Mouse (Mus musculus) urinary bladder, postnatal 4 days (tissue): Measurements from ENCODE around the gene Vps36.

ENCODE experiments used
- DNase-seq, 2 experiments: peaks; one replicate each; pipeline ENCODE4 v3.0.0; 2021 to 2022; ENCODE audit warnings: low spot score in 2 of 2

The Vps36 gene

GRCm38 (mm10) chr8:22209012-22209411 is 16.4 kb downstream of the Vps36 start:
- no peak for DNase-seq

- peak in 1 of 2 experiments; percentile 22 for DNase-seq
Observed at GRCm38 (mm10) chr8:22214826-22215225, 22.2 kb downstream of the Vps36 start.

DNA sequence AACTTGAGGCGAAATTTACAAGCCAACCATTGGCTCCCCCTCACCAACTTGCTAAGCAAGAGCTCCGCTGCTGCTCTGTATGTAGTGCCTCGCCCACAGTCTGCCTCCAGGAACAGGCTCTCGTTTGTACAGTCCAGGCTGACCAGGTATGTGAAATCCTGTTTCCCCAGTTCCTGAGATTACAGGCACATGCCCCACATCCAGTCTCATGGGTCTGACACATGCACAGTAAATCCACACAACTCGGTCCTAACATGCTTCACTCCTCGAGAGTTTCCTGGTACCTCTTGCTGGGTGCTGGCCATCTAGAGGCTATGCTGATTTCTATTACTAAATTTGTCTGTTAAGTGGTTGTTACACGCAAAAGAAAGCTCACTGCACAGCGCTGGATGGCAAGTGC is 33.8 kb downstream of the Vps36 start:
- DNase-seq: no peak

DNA sequence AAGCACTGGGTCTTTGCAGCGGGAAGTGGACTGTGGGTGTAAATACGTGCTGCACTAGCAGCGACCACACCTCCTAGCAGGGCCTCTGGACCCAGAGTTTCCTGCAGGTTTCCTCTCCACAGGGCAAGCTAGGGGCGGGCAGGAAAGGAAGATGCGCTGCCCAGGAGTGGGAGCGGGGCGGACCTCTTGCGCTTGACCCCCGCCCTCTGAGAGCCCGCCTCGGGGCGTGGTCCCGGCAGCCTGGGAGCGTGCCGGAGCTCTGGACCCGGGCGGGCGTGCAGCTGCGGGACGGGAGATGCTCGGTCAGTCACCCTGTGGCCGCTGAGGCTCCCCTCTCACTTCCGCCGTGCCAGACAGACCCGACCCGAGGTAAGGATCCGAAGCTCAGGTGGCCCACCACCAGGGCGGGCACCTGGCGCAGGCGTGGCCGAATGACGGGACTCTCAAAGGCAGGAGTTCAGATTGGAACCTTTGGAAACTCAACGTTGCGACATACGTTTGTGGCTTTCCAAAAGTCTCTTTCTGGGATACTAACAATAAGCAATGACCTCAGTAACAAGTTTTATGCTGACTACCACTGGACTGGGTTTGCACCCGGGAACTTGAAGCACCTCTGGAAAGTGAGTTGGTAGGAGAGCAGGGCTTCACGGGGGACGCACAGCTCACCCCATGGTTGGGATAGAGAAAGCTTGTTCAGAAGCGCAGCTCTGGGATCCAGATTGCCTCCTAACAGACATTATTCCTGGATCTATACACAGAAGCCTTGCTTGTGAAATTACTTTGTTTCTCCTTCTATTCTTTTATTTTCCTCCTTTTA is 34.7 kb downstream of the Vps36 start, which contains the start of gene Thsd1:
Gene Thsd1, plus strand, starts transcription at position 253 of the 817 bp plus-strand sequence.
- DNase-seq: peak; percentile 46 to 67

GRCm38 (mm10) chr8:22228621-22229020 is 36.0 kb downstream of the Vps36 start:
- no peak for DNase-seq

DNA sequence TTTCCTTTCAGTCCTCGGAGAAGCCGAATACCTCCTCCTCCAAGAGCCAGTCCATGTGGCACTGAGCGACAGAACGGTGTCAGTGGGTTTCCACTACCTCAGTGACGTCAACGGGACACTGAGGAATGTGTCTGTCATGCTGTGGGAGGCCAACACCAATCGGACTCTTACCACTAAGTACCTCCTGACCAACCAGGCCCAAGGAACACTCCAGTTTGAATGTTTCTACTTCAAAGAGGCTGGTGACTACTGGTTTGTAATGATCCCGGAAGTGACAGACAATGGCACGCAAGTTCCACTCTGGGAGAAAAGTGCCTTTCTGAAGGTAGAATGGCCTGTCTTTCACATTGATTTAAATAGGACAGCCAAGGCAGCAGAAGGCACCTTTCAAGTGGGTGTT is 50.4 kb downstream of the Vps36 start:
- DNase-seq: no peak

GRCm38 (mm10) chr8:22245663-22246062 is 53.1 kb downstream of the Vps36 start:
- no peak for DNase-seq

DNA sequence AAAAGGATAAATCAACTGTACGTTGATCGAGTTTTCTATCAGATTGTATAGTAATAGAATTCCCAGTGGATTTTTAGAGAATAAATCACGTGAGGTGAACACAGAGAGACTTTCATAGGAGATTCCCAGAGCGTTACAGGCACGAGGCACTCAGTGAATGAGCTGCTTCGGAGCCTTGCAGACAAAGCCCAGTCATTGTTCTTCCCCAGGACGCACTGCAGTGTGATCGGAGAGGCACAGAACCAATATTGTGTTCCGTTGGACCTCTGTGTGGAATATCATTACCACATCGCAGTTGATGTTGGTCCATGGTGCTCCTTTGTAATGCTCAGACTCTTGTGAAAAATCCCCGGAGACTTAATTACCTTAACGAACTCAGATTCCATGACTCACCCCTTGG is 55.3 kb downstream of the Vps36 start:
- DNase-seq: no peak

DNA sequence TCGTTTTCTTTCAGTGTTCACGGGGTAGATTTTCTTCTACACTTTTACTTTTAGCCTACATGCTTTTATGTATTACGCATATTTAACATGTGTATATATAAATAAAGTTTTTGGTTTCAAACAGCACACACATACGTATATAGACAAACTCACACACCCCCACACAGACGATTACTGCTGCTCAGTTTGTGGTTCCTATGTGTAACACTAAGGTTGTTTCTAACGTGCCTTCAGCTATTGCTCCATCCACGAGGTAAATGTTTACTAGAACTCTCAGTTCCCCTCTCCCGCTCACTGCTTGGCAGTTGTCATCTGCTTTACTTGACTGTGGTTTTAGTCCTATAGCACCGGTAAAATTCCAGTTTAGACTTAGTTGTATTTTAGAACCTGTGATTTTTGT is 56.5 kb downstream of the Vps36 start:
- DNase-seq: no peak

DNA sequence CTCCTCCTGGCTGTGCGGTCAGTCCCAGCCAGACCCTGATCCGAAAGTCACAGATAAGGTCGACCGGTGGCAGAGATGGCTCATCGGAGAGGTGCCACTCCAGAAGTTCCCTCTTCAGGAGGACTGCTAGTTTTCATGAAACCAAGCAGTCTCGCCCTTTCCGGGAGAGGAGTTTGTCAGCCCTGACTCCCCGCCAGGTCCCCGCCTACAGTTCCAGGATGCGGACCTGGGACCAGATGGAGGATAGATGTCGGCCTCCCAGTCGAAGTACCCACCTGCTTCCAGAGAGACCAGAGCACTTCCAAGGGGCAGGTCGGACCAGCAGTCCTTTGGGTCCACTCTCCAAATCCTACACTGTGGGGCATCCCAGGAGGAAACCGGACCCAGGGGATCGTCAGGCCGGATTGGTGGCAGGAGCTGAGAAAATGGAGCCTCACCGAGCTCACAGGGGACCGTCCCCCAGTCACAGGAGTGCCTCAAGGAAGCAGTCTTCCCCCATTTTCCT is 66.4 kb downstream of the Vps36 start:
- no peak for DNase-seq

DNA sequence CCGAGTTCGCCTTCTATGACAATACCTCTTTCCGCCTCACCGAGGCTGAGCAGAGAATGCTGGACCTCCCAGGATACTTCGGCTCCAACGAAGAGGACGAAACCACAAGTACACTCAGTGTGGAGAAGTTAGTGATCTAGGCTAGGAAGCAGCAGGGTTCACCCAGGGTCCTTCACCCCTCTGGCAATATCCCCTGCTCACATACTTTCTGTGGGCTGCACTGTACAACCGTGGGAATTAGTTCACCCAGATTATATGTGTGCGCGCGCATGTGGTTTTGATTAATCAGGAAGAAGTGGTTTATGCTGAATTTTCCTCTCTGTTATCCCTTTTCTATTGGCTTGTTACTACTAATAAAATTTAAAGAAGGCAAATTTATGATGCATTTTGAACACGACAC is 66.9 kb downstream of the Vps36 start:
- DNase-seq: peak in 1 of 2 experiments; percentile 56

- peak in 1 of 2 experiments; percentile 30 for DNase-seq
Observed at GRCm38 (mm10) chr8:22260091-22260722, 67.6 kb downstream of the Vps36 start.

GRCm38 (mm10) chr8:22262267-22262666 is 69.7 kb downstream of the Vps36 start:
- peak in 1 of 2 experiments; percentile 4 for DNase-seq

DNA sequence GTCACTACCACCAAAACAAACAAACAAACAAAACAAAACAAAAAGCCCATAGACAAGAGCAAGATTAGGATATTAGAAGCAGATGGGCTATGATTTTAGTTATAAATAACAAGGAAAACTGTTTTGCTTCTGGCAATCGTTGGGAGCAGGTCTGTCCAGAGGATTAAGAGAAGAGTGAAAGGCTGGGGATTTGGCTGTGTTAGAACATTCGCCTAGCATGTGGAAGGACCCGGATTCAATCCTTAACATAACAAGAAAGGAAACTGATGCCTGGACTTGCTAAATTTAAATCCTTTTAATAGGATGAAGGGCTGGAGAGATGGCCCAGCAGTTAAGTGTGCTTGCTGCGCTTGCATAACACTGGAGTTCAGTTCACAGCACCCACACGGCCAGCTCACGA is 71.7 kb downstream of the Vps36 start:
- no peak for DNase-seq

DNA sequence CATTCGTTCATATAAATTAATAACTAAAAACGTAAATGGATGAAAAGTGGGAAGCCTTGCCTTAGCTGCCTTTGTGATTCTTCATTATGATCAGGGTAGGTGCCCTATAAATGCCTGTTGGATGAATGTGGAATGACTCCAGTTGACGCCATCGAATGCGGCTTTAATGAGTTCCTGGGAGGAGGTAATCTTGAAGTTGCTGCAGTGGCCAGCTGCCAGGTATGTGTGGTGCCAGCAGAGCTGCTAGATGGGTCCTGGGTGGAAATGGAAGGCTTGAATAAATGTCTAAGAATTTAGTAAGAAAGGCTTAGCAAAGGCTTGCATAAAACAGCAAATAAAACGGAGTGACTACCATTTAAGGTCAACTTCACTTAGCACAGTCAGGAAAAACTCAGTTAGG is 72.2 kb downstream of the Vps36 start:
- DNase-seq: no peak

DNA sequence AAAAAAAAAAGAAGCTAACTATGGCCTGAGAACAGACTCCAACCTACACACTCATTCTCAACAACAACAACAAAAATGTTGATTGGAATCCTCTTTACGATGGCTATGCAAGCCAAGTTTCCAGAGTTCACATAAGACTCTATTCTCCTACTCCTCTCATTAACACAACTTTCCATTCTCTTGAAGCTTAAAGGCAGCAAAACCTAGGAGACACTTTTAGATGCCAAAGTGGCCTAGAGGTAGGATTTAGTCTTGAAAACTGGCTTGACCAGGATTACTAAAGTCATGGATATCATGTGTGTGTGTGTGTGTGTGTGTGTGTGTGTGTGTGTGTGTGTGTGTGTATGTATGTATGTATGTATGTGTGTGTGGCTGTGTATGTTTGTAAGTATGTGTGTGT is 72.6 kb downstream of the Vps36 start:
- DNase-seq: no peak

DNA sequence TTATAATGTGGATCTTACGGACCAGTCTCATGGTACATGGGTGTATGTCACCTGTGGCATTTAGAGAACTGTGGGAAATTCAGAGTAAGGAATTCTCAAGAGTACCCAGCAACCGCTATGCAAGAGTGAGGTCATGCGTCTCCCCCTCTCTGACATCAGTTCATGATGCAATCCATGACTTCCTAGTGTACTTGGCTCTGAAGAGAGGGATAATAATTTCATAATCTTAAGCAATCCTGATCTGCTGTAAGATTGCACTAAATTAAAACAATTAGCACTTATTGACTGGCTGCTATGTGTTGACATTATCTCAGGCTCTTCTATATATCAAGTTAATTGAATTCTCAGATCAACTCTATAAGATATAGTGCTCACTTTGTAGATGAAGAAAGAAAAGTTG is 74.2 kb downstream of the Vps36 start:
- no peak for DNase-seq
